Mouse (Mus musculus) embryonic facial prominence, embryonic 10.5 days (tissue): ENCODE measurements around the gene Nmrk2. TPM values are rescaled to one million over a fixed set of nuclear protein-coding genes. Genes with fewer than 3 reads are reported as not detected.
"Not testable (repeated sequence)": the region's sequence is repeated elsewhere in the genome, so short reads cannot be mapped to it uniquely, and the experiment has no call there.

Experiments used
- DNase-seq: peaks from one replicate; pipeline ENCODE4 v3.0.0-alpha.2; 2017; ENCODE audit warnings: low spot score
- H3K27ac ChIP-seq: fragments of 300-500 bp; sonication (generic); replicated peaks from 2 replicates; pipeline ENCODE4 v1.5.1; 2016; ENCODE audit warnings: mild to moderate bottlenecking
- H3K27me3 ChIP-seq: fragments of 300-500 bp; sonication (generic); replicated peaks from 2 replicates; pipeline ENCODE4 v1.6.1; 2016; ENCODE audit warnings: low read depth, mild to moderate bottlenecking; ENCODE audit not compliant: poor library complexity, severe bottlenecking
- H3K36me3 ChIP-seq: fragments of 300-500 bp; sonication (generic); replicated peaks from 2 replicates; pipeline ENCODE4 v1.6.1; 2016; ENCODE audit warnings: mild to moderate bottlenecking, moderate library complexity
- H3K4me1 ChIP-seq: fragments of 300-500 bp; sonication (generic); 2 replicates; pipeline ENCODE4 v1.6.1; 2016
- H3K4me3 ChIP-seq: fragments of 300-500 bp; sonication (generic); 2 replicates; pipeline ENCODE4 v1.5.1; 2016; ENCODE audit warnings: mild to moderate bottlenecking, moderate library complexity
- H3K9me3 ChIP-seq: fragments of 300-500 bp; sonication (generic); 2 replicates; pipeline ENCODE4 v1.6.1; 2016; ENCODE audit warnings: mild to moderate bottlenecking
- WGBS: fragments of 180-500 bp; shearing (Covaris S2); methylation state at CpG from one replicate; pipeline ENCODE4 v1.1.7; 2016; 5-methylcytosine and 5-hydroxymethylcytosine counted together
- polyA plus RNA-seq: library from polyadenylated mRNA; unstranded; fragments of >200 nt; fragmentation: Nextera tagmentation; extraction: Ambion mirVana; gene quantifications from 2 replicates; pipeline ENCODE4 v1.2.1, GENCODE M21; 2016

Gene Nmrk2
- polyA plus RNA-seq, 1 experiment from 2014 or later = not detected

GRCm38 (mm10) chr10:81232580-81233225, 30.9 kb upstream of the Nmrk2 start, which contains the start of gene Zfr2:
Gene Zfr2 (plus strand): TSS chr10:81233155.
- H3K27me3 ChIP-seq = peaks cover 73% of the 10 kb centered on the region
- H3K4me3 ChIP-seq = peak within 1 kb of the TSS; percentile 79
- H3K9me3 ChIP-seq = no peaks in the 10 kb centered on the region
- no peaks in the 10 kb centered on the region for H3K36me3 ChIP-seq
- DNase-seq = peak; percentile 92
- peaks cover 36% of the 10 kb centered on the region for H3K4me1 ChIP-seq
- H3K27ac ChIP-seq = peak within 1 kb of the TSS; percentile 89
- WGBS = 9% methylated on average over 29 of the region's 29 CpGs

DNA sequence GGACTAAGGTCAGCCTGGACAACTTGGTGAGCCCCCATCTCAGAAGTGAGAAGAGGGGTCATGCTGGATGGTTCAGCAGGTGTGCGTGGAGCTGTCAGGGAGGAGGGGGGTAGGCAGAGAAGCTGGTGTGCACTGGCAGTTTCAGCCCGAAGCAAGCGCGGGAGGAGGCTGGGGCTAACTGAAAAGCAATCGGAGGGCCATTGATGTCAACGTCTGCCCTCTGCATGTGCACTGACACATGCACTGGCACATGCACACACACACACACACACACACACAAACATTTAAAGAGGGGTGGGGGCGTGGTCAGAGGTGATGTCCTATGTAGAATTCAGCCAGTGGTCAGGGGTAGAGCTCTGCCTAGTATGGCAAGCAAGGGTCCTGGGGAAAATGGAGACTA, 29.6 kb upstream of the Nmrk2 start:
- DNase-seq = no peak
- Histone ChIP-seq H3K27me3 (peaks cover 60% of the 10 kb centered on the region), H3K4me3 (no peak overlapping the region), H3K36me3 (no peaks in the 10 kb centered on the region), H3K27ac (no peak overlapping the region), H3K4me1 (peaks cover 30% of the 10 kb centered on the region), H3K9me3 (no peaks in the 10 kb centered on the region)
- 55% methylated on average over 7 of the region's 7 CpGs for WGBS

DNA sequence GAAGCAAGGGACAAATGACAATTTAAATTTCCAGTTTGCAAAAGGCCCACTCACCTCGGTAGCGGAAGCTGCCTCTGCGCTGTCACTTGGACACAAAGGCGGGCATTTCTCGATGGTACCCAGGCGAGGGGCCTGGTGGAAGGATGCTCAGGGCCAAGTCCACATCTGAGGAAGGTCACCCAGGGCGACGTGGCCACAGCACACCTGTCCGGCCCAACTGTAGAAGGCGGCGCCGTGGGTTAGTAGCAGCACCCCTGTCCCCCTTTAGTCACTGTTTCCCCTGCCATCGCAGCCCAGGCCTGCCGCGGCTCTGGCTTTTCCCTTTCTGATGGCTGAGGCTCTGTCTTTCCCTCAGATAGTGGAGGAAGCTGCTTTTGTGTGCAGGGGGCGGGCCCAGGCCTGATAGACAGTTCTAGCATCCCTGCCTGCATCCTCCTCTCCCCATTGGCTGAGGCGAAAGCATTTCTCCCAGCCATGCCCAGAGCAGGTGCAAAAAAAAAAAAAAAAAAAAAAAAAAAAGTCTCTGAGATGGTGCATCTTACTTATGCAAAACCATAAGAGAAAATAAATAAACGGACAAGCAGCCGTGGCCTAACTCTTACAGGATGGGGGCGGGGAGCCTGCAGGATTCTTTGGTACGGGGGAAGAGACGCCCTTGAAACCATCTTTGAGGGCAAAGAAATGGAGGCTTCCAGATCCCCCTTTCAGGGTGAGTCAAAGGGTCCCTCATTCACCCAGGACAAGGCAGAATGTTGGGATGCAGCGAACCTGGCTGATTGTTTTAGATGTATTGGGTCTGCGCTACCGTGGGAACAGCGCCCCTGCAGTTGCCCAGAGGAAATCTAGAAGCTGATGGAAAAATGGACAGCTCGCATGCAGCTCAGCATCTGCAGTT, 28.8 kb upstream of the Nmrk2 start, which contains the start of gene Atcay:
Gene Atcay (minus strand): TSS at position 396 of the 895 bp plus-strand sequence.
- Histone ChIP-seq H3K9me3 (no peaks in the 10 kb centered on the region), H3K27me3 (peaks cover 57% of the 10 kb centered on the region), H3K27ac (peak within 1 kb of the TSS; percentile 36; the same call in 1 of the 2 replicates), H3K4me3 (peak within 1 kb of the TSS; percentile 51), H3K4me1 (peaks cover 30% of the 10 kb centered on the region), H3K36me3 (no peaks in the 10 kb centered on the region)
- peak; percentile 49 for DNase-seq
- WGBS = 6% methylated on average over 27 of the region's 27 CpGs

- H3K27ac ChIP-seq = 0 out of 2 replicates have a peak overlapping the region, but pooled peaks have one; percentile 36
- H3K36me3 ChIP-seq = no peaks in the 10 kb centered on the region
- peak overlapping the region; percentile 51 for H3K4me3 ChIP-seq
- H3K9me3 ChIP-seq = no peaks in the 10 kb centered on the region
- WGBS = 17% methylated on average over 20 of the region's 20 CpGs
- H3K4me1 ChIP-seq = peaks cover 30% of the 10 kb centered on the region
- H3K27me3 ChIP-seq = peaks cover 52% of the 10 kb centered on the region
- DNase-seq = no peak
These were observed 28.0 kb upstream of the Nmrk2 start for GRCm38 (mm10) chr10:81229735-81230437.

DNA sequence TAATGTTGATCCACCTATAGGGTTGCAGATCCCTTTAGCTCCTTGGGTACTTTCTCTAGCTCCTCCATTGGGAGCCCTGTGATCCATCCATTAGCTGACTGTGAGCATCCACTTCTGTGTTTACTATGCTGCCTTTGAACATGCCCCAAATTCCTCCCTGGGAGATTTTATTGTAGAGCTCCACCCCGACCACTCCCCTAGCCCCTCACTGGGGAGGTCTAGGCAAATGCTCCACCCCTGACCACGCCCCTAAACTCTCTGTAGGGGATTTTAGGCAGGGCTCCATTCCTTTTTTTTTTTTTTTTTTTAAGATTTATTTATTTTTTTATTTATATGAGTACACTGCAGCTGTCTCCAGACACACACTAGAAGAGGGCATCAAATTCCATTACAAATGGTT, 21.9 kb upstream of the Nmrk2 start:
- H3K9me3 ChIP-seq, H3K27ac ChIP-seq, DNase-seq, H3K4me3 ChIP-seq, H3K4me1 ChIP-seq, H3K36me3 ChIP-seq: not testable (repeated sequence)
- H3K27me3 ChIP-seq = peaks cover 13% of the 10 kb centered on the region
- WGBS = 59% methylated on average over 2 of the region's 2 CpGs

- H3K4me3 ChIP-seq = no peak overlapping the region
- H3K27me3 ChIP-seq = 0 out of 2 replicates have a peak, but pooled peaks cover 5% of the 10 kb centered on the region
- H3K9me3 ChIP-seq = no peaks in the 10 kb centered on the region
- no peak overlapping the region for H3K27ac ChIP-seq
- DNase-seq = no peak
- H3K36me3 ChIP-seq = no peaks in the 10 kb centered on the region
- 86% methylated on average over 5 of the region's 5 CpGs for WGBS
- H3K4me1 ChIP-seq = peaks cover 5% of the 10 kb centered on the region
These were observed 19.7 kb upstream of the Nmrk2 start for GRCm38 (mm10) chr10:81221402-81222015.

DNA sequence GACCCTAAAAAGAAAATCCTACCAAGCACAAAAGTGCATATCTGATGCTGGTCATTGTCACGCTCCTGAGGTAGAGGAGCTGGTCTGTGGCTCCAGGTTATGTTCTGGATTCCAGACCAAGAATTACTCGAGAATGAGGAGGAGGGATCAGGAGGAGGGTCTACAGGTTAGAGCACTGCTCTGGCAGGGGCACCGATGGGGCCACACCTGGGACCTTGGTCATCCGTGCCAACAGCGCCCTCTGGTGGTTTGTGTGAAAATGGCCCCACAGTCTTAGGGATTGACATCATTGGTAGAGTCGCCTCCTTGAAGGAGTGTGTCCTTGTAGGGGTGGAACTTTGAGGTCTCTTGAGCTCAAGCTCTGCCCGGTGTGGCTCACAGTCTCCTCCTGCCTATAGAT, 16.1 kb upstream of the Nmrk2 start:
- no peak overlapping the region for H3K4me3 ChIP-seq
- H3K36me3 ChIP-seq = peaks cover 2% of the 10 kb centered on the region; the same call in 1 of the 2 replicates
- H3K27me3 ChIP-seq = 0 out of 2 replicates have a peak, but pooled peaks cover 5% of the 10 kb centered on the region
- peak; percentile 64 for DNase-seq
- 41% methylated on average over 7 of the region's 7 CpGs for WGBS
- peaks cover 5% of the 10 kb centered on the region for H3K4me1 ChIP-seq
- H3K27ac ChIP-seq = no peak overlapping the region
- H3K9me3 ChIP-seq = no peaks in the 10 kb centered on the region

GRCm38 (mm10) chr10:81217267-81217666, 15.4 kb upstream of the Nmrk2 start:
- not testable (repeated sequence) for H3K9me3 ChIP-seq, H3K4me1 ChIP-seq, H3K4me3 ChIP-seq, H3K27ac ChIP-seq, H3K27me3 ChIP-seq, DNase-seq, H3K36me3 ChIP-seq
- WGBS = 19% methylated on average over 1 of the region's 1 CpGs

GRCm38 (mm10) chr10:81216810-81217209, 15.0 kb upstream of the Nmrk2 start:
- Histone ChIP-seq H3K4me1 (peaks cover 5% of the 10 kb centered on the region), H3K9me3 (0 out of 2 replicates have a peak, but pooled peaks cover 10% of the 10 kb centered on the region), H3K4me3 (no peak overlapping the region), H3K36me3 (peaks cover 14% of the 10 kb centered on the region), H3K27ac (no peak overlapping the region), H3K27me3 (0 out of 2 replicates have a peak, but pooled peaks cover 5% of the 10 kb centered on the region)
- DNase-seq = no peak
- WGBS = 88% methylated on average over 6 of the region's 6 CpGs

- Histone ChIP-seq H3K9me3 (0 out of 2 replicates have a peak, but pooled peaks cover 11% of the 10 kb centered on the region), H3K4me3 (no peak overlapping the region), H3K36me3 (peaks cover 18% of the 10 kb centered on the region), H3K27ac (no peak overlapping the region), H3K27me3 (0 out of 2 replicates have a peak, but pooled peaks cover 5% of the 10 kb centered on the region), H3K4me1 (peaks cover 5% of the 10 kb centered on the region)
- DNase-seq = no peak
- 88% methylated on average over 6 of the region's 6 CpGs for WGBS
These were observed 14.4 kb upstream of the Nmrk2 start for GRCm38 (mm10) chr10:81216260-81216659.

DNA sequence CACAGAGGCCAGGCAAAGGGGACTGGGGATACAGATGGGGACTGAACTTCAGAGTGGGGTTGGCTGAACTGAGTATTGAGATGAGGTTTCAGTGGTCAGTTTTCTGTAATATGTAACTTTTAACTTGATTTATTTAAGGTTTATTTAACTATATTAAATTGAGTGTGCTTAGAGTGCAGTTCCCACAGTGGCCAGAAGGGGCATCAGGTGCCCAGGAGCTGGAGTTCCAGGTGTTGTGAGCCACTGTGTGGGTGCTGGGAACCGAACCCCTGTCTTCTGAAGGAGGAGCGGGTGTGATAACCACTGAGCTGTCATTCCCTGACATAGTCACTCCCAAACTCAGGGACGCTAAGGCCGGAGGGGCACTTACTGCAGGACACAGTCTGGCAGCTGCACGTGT, 8.3 kb upstream of the Nmrk2 start:
- Histone ChIP-seq H3K9me3 (peaks cover 17% of the 10 kb centered on the region; the same call in 1 of the 2 replicates), H3K4me1 (no peaks in the 10 kb centered on the region), H3K27me3 (no peaks in the 10 kb centered on the region; the same call in 1 of the 2 replicates), H3K27ac (no peak overlapping the region), H3K4me3 (no peak overlapping the region), H3K36me3 (peaks cover 27% of the 10 kb centered on the region)
- WGBS = 93% methylated on average over 5 of the region's 5 CpGs
- DNase-seq = no peak

DNA sequence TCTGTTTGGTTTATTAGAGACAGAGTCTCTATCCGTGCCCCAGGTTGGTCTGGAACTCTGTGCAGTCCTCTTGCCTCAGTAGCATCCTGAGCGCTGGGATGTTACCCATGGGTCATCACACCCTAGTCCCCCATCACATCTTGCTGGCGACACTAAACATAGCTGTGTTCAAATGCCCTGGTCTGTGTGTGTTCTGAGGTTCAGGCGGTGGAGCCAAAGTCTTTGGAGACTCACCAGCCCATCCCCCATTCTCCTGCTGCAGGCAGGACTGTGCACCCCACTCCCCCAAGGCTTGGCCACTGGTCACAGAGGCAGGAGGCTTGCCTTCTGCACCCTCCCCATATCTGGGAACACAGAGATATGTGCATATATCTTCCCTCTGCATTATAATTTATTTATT, 2.3 kb upstream of the Nmrk2 start:
- Histone ChIP-seq H3K27me3 (peaks cover 25% of the 10 kb centered on the region), H3K9me3 (no peaks in the 10 kb centered on the region), H3K36me3 (no peaks in the 10 kb centered on the region), H3K4me1 (peaks cover 4% of the 10 kb centered on the region; the same call in 1 of the 2 replicates), H3K27ac (no peak overlapping the region), H3K4me3 (no peak overlapping the region)
- no peak for DNase-seq
- 72% methylated on average over 4 of the region's 4 CpGs for WGBS
